Mouse (Mus musculus): ENCODE results near the gene Hbb-bt. TPM values are rescaled to one million over a fixed set of nuclear protein-coding genes. Genes with fewer than 3 reads are reported as not detected.
"Not testable (repeated sequence)": the region's sequence is repeated elsewhere in the genome, so short reads cannot be mapped to it uniquely, and the experiment has no call there.

Gene Hbb-bt
- polyA plus RNA-seq, 1 experiment from 2014 or later: 137 TPM

DNA sequence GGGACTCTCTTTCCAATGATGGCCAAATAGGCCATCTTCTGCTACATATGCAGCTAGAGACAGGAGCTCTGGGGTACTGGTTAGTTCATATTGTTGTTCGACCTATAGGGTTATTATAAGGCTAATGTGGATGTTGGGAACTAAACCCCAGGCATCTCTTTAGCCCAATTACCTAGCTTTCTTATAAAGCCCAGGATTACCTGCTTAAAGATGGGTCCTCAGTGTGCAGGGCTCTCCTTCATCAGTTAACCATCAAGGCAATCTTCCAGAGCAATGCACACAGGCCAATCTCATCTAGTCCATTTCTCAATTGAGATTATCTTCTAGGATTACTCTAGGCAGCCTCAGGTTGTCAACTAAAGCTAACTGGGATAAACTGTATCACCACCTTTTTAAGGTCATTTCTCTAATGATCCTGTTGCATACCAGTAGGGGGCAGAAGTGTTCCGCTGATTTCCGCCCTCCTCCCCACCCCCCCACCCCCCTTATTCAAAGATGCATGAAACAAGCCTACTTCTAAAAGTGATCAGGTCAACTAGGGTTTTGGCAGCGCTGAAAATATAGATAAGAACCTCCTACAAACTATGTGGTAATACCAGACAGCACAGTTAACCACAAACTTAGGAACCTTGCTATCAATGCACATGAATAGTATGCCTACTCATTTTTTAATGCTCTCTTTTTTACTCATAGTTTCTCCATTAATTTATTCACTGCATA is 21.0 kb downstream of the Hbb-bt start:
- TF ChIP-seq CTCF (IDR thresholded peaks at IDR 0.05; ENCODE audit: low read depth): no peak
- no peak for TF ChIP-seq EP300 (optimal IDR thresholded peaks at IDR 0.05)
- no peaks in the 10 kb centered on the region for H3K27me3 ChIP-seq (ENCODE audit: control insufficient read depth, insufficient read depth, low read length)
- no peak overlapping the region for H3K4me2 ChIP-seq (replicated peaks; ENCODE audit: low read depth)
- H3K36me3 ChIP-seq (ENCODE audit: control insufficient read depth, insufficient read depth, low read length): no peaks in the 10 kb centered on the region
- DNase-seq (ENCODE audit: low spot score) (no peak), ATAC-seq (ENCODE audit: low FRiP score, low TSS enrichment) (no peak)
- no peak overlapping the region for H3K27ac ChIP-seq (replicated peaks)
- no peak overlapping the region for H3K9ac ChIP-seq (ENCODE audit: low read length)
- H3K9me3 ChIP-seq (ENCODE audit: control insufficient read depth, low read length): no peaks in the 10 kb centered on the region
- 19% methylated on average over 4 of the region's 4 CpGs for WGBS
- no peaks in the 10 kb centered on the region for H3K4me1 ChIP-seq (replicated peaks; ENCODE audit: control insufficient read depth, insufficient read depth)
- no peak overlapping the region for H3K4me3 ChIP-seq (ENCODE audit: low read depth, low read length)

DNA sequence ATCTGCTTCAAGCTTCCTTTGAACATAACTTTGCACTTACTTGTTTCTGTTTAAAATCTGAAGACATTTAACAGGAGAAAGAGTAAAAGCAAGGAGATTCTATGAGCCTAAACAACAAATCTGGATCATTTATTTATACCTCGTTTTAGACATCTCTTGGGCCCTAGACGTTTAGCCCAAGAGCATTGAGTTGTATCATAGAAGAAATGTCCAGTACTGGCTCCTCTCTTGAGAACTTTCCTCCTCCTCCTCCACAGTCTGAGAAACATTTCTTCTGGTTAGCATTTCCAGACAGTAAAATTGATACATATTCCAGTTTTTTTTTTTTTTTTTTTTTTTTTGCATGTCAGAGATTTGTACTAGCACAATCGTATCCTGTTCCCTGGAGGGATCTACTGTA is 22.1 kb downstream of the Hbb-bt start, which contains the start of gene Olfr67:
Gene Olfr67, minus strand, starts transcription at position 101 of the 400 bp plus-strand sequence.
- Histone ChIP-seq H3K4me1 (replicated peaks; ENCODE audit: control insufficient read depth, insufficient read depth) (no peaks in the 10 kb centered on the region), H3K4me2 (replicated peaks; ENCODE audit: low read depth) (no peak within 1 kb of the TSS), H3K36me3 (ENCODE audit: control insufficient read depth, insufficient read depth, low read length) (no peaks in the 10 kb centered on the region), H3K9ac (ENCODE audit: low read length) (no peak within 1 kb of the TSS), H3K27ac (replicated peaks) (no peak within 1 kb of the TSS), H3K4me3 (ENCODE audit: low read depth, low read length) (no peak within 1 kb of the TSS), H3K27me3 (ENCODE audit: control insufficient read depth, insufficient read depth, low read length) (no peaks in the 10 kb centered on the region), H3K9me3 (ENCODE audit: control insufficient read depth, low read length) (no peaks in the 10 kb centered on the region)
- WGBS: 63% methylated on average over 3 of the region's 3 CpGs
- ATAC-seq (ENCODE audit: low FRiP score, low TSS enrichment) (no peak), DNase-seq (ENCODE audit: low spot score) (no peak)
- no peak for TF ChIP-seq CTCF (IDR thresholded peaks at IDR 0.05; ENCODE audit: low read depth)
- no peak for TF ChIP-seq EP300 (optimal IDR thresholded peaks at IDR 0.05)

DNA sequence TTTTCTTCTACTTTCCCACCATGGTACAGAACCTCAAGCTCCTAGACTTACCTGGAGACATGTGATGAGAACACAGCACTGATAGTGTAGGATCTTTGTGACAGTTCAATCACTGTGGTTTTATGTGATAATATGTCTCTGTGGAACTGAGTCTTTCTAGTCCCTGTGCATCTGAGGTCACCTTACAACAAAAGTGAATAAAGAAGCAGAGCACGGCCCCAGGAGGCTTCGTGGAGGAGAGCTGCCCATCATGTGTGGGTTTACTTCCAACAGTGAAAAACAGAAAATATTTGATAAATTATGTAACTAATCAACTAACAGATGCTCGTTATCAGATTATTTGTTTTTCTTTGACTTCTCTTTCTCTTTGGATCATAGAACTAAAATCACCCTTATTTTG is 34.2 kb downstream of the Hbb-bt start, which contains the start of gene Olfr68:
Gene Olfr68, minus strand, starts transcription at position 101 of the 400 bp plus-strand sequence.
- H3K9me3 ChIP-seq (ENCODE audit: control insufficient read depth, low read length): no peaks in the 10 kb centered on the region
- ATAC-seq (ENCODE audit: low FRiP score, low TSS enrichment) (no peak), DNase-seq (ENCODE audit: low spot score) (no peak)
- no peak within 1 kb of the TSS for H3K4me3 ChIP-seq (ENCODE audit: low read depth, low read length)
- TF ChIP-seq CTCF (IDR thresholded peaks at IDR 0.05; ENCODE audit: low read depth) (no peak), EP300 (optimal IDR thresholded peaks at IDR 0.05) (no peak)
- no peak within 1 kb of the TSS for H3K27ac ChIP-seq (replicated peaks)
- no peaks in the 10 kb centered on the region for H3K27me3 ChIP-seq (ENCODE audit: control insufficient read depth, insufficient read depth, low read length)
- 68% methylated on average over 3 of the region's 3 CpGs for WGBS
- no peak within 1 kb of the TSS for H3K4me2 ChIP-seq (replicated peaks; ENCODE audit: low read depth)
- no peaks in the 10 kb centered on the region for H3K36me3 ChIP-seq (ENCODE audit: control insufficient read depth, insufficient read depth, low read length)
- no peak within 1 kb of the TSS for H3K9ac ChIP-seq (ENCODE audit: low read length)
- H3K4me1 ChIP-seq (replicated peaks; ENCODE audit: control insufficient read depth, insufficient read depth): no peaks in the 10 kb centered on the region

DNA sequence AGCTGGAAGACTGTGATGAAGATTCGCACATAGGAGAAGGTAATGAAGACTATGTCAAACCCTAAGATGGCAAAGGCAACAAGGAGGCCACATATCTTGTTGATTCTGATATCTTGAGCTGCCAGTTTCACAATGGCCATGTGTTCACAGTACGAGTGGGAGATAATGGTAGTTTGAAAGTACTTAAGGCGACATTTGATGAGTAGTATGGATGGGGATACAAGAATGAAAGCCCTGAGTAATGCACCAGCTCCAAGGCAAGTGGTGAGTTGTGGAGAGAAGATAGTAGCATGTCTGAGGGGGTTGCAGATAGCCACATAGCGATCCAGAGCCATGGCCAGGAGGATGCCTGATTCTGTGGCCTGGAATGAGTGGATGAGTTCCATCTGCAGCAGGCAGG is 36.1 kb downstream of the Hbb-bt start:
- H3K9ac ChIP-seq (ENCODE audit: low read length); H3K4me1 ChIP-seq (replicated peaks; ENCODE audit: control insufficient read depth, insufficient read depth); ATAC-seq (ENCODE audit: low FRiP score, low TSS enrichment); H3K4me3 ChIP-seq (ENCODE audit: low read depth, low read length); H3K27ac ChIP-seq (replicated peaks); H3K4me2 ChIP-seq (replicated peaks; ENCODE audit: low read depth); DNase-seq (ENCODE audit: low spot score); H3K27me3 ChIP-seq (ENCODE audit: control insufficient read depth, insufficient read depth, low read length); H3K9me3 ChIP-seq (ENCODE audit: control insufficient read depth, low read length); H3K36me3 ChIP-seq (ENCODE audit: control insufficient read depth, insufficient read depth, low read length): not testable (repeated sequence)
- 70% methylated on average over 3 of the region's 4 CpGs for WGBS

DNA sequence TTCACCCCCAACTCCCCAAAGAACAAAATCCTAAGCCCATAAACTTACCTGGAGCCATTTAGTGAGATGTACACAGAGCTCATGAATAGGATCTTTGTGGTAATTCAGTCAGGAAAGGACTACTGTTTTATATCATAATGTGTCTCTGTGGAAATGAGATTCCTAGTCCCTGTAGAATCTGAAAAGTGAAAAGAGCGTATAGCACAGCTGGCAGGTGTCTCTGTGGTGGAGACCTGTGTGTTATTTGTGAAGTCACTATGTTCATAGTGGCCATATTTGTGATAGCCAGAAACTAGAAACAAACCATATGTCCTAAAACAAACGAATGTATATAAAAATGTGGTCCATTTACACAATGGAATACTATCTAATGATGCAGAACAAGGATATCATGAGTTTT is 42.3 kb downstream of the Hbb-bt start, which contains the start of gene Olfr69:
Gene Olfr69, minus strand, starts transcription at position 101 of the 400 bp plus-strand sequence.
- Histone ChIP-seq H3K27me3 (ENCODE audit: control insufficient read depth, insufficient read depth, low read length) (no peaks in the 10 kb centered on the region), H3K4me2 (replicated peaks; ENCODE audit: low read depth) (no peak within 1 kb of the TSS), H3K4me3 (ENCODE audit: low read depth, low read length) (no peak within 1 kb of the TSS), H3K9me3 (ENCODE audit: control insufficient read depth, low read length) (no peaks in the 10 kb centered on the region), H3K4me1 (replicated peaks; ENCODE audit: control insufficient read depth, insufficient read depth) (no peaks in the 10 kb centered on the region), H3K27ac (replicated peaks) (no peak within 1 kb of the TSS), H3K9ac (ENCODE audit: low read length) (no peak within 1 kb of the TSS), H3K36me3 (ENCODE audit: control insufficient read depth, insufficient read depth, low read length) (no peaks in the 10 kb centered on the region)
- TF ChIP-seq CTCF (IDR thresholded peaks at IDR 0.05; ENCODE audit: low read depth) (no peak), EP300 (optimal IDR thresholded peaks at IDR 0.05) (no peak)
- no peak for ATAC-seq (ENCODE audit: low FRiP score, low TSS enrichment)
- WGBS: 56% methylated on average over 2 of the region's 2 CpGs
- DNase-seq (ENCODE audit: low spot score): no peak

DNA sequence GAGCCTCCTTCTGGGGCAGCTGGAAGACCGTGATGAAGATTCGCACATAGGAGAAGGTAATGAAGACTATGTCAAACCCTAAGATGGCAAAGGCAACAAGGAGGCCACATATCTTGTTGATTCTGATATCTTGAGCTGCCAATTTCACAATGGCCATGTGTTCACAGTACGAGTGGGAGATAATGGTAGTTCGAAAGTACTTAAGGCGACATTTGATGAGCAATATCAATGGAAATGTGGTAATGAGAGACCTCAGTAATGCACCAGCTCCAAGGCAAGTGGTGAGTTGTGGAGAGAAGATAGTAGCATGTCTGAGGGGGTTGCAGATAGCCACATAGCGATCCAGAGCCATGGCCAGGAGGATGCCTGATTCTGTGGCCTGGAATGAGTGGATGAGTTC is 46.1 kb downstream of the Hbb-bt start:
- not testable (repeated sequence) for H3K27me3 ChIP-seq (ENCODE audit: control insufficient read depth, insufficient read depth, low read length); H3K9me3 ChIP-seq (ENCODE audit: control insufficient read depth, low read length); H3K36me3 ChIP-seq (ENCODE audit: control insufficient read depth, insufficient read depth, low read length); H3K4me1 ChIP-seq (replicated peaks; ENCODE audit: control insufficient read depth, insufficient read depth); H3K27ac ChIP-seq (replicated peaks); H3K4me2 ChIP-seq (replicated peaks; ENCODE audit: low read depth); H3K4me3 ChIP-seq (ENCODE audit: low read depth, low read length); H3K9ac ChIP-seq (ENCODE audit: low read length); DNase-seq (ENCODE audit: low spot score); ATAC-seq (ENCODE audit: low FRiP score, low TSS enrichment)
- 85% methylated on average over 5 of the region's 6 CpGs for WGBS

Other genes with a start within 250 kb of the Hbb-bt start
- gene Olfr616, start 244.9 kb downstream of the Hbb-bt start, polyA plus RNA-seq (2015; fragmentation: Nextera tagmentation; extraction: Ambion mirVana): not detected in 2 replicates
- gene Olfr617, start 240.9 kb downstream of the Hbb-bt start, polyA plus RNA-seq (2015; fragmentation: Nextera tagmentation; extraction: Ambion mirVana): not detected in 2 replicates
- 0.10 and 0.22 TPM in 2 replicates for gene Olfr618, start 223.9 kb downstream of the Hbb-bt start, polyA plus RNA-seq (2015; fragmentation: Nextera tagmentation; extraction: Ambion mirVana)
- not detected in 2 replicates for gene Olfr619, start 213.4 kb downstream of the Hbb-bt start, polyA plus RNA-seq (2015; fragmentation: Nextera tagmentation; extraction: Ambion mirVana)
- gene Olfr620, start 201.5 kb downstream of the Hbb-bt start, polyA plus RNA-seq (2015; fragmentation: Nextera tagmentation; extraction: Ambion mirVana): 0.10 TPM in 1 of 2 replicates, not detected in the other
- not detected in 2 replicates for gene Olfr622, start 171.3 kb downstream of the Hbb-bt start, polyA plus RNA-seq (2015; fragmentation: Nextera tagmentation; extraction: Ambion mirVana)
- gene Olfr623, start 150.3 kb downstream of the Hbb-bt start, polyA plus RNA-seq (2015; fragmentation: Nextera tagmentation; extraction: Ambion mirVana): not detected in 2 replicates
- 0.02 TPM in 1 of 2 replicates, not detected in the other for gene Olfr624, start 142.8 kb downstream of the Hbb-bt start, polyA plus RNA-seq (2015; fragmentation: Nextera tagmentation; extraction: Ambion mirVana)
- not detected in 2 replicates for gene Olfr625-ps1, start 131.3 kb downstream of the Hbb-bt start, polyA plus RNA-seq (2015; fragmentation: Nextera tagmentation; extraction: Ambion mirVana)
- gene Olfr243, start 99.3 kb downstream of the Hbb-bt start, polyA plus RNA-seq (2015; fragmentation: Nextera tagmentation; extraction: Ambion mirVana): not detected in 2 replicates
- not detected in 2 replicates for gene Olfr628, start 83.6 kb downstream of the Hbb-bt start, polyA plus RNA-seq (2015; fragmentation: Nextera tagmentation; extraction: Ambion mirVana)
- gene Olfr629, start 69.1 kb downstream of the Hbb-bt start, polyA plus RNA-seq (2015; fragmentation: Nextera tagmentation; extraction: Ambion mirVana): not detected in 2 replicates
- not detected in 2 replicates for gene Olfr630, start 56.7 kb downstream of the Hbb-bt start, polyA plus RNA-seq (2015; fragmentation: Nextera tagmentation; extraction: Ambion mirVana)
- gene Olfr69, start 42.4 kb downstream of the Hbb-bt start, polyA plus RNA-seq (2015; fragmentation: Nextera tagmentation; extraction: Ambion mirVana): not detected in 2 replicates
- 0.02 TPM in 1 of 2 replicates, not detected in the other for gene Olfr68, start 34.3 kb downstream of the Hbb-bt start, polyA plus RNA-seq (2015; fragmentation: Nextera tagmentation; extraction: Ambion mirVana)
- gene Olfr67, start 22.2 kb downstream of the Hbb-bt start, polyA plus RNA-seq (2015; fragmentation: Nextera tagmentation; extraction: Ambion mirVana): not detected in 2 replicates
- 597 and 747 TPM in 2 replicates for gene Hbb-bs, start 14.1 kb upstream of the Hbb-bt start, polyA plus RNA-seq (2015; fragmentation: Nextera tagmentation; extraction: Ambion mirVana)
- gene Hbb-bh2, start 26.5 kb upstream of the Hbb-bt start, polyA plus RNA-seq (2015; fragmentation: Nextera tagmentation; extraction: Ambion mirVana): not detected in 2 replicates
- not detected in 2 replicates for gene Hbb-bh1, start 29.2 kb upstream of the Hbb-bt start, polyA plus RNA-seq (2015; fragmentation: Nextera tagmentation; extraction: Ambion mirVana)
- gene Hbb-y, start 39.2 kb upstream of the Hbb-bt start, polyA plus RNA-seq (2015; fragmentation: Nextera tagmentation; extraction: Ambion mirVana): not detected in 2 replicates
- gene Olfr66, start 72.3 kb upstream of the Hbb-bt start, polyA plus RNA-seq (2015; fragmentation: Nextera tagmentation; extraction: Ambion mirVana): not detected in 2 replicates
- not detected in 2 replicates for gene Olfr64, start 80.5 kb upstream of the Hbb-bt start, polyA plus RNA-seq (2015; fragmentation: Nextera tagmentation; extraction: Ambion mirVana)
- not detected in 2 replicates for gene Olfr65, start 89.5 kb upstream of the Hbb-bt start, polyA plus RNA-seq (2015; fragmentation: Nextera tagmentation; extraction: Ambion mirVana)
- gene Olfr631, start 114.8 kb upstream of the Hbb-bt start, polyA plus RNA-seq (2015; fragmentation: Nextera tagmentation; extraction: Ambion mirVana): not detected in 2 replicates
- not detected in 2 replicates for gene Olfr632, start 120.4 kb upstream of the Hbb-bt start, polyA plus RNA-seq (2015; fragmentation: Nextera tagmentation; extraction: Ambion mirVana)
- not detected in 2 replicates for gene Olfr633, start 130.4 kb upstream of the Hbb-bt start, polyA plus RNA-seq (2015; fragmentation: Nextera tagmentation; extraction: Ambion mirVana)
- 0.01 TPM in 1 of 2 replicates, not detected in the other for gene Olfr635, start 157.2 kb upstream of the Hbb-bt start, polyA plus RNA-seq (2015; fragmentation: Nextera tagmentation; extraction: Ambion mirVana)
- gene Olfr638, start 184.8 kb upstream of the Hbb-bt start, polyA plus RNA-seq (2015; fragmentation: Nextera tagmentation; extraction: Ambion mirVana): not detected in 2 replicates
- gene Olfr639, start 203.3 kb upstream of the Hbb-bt start, polyA plus RNA-seq (2015; fragmentation: Nextera tagmentation; extraction: Ambion mirVana): 0.01 TPM in 1 of 2 replicates, not detected in the other
- gene Olfr640, start 211.6 kb upstream of the Hbb-bt start, polyA plus RNA-seq (2015; fragmentation: Nextera tagmentation; extraction: Ambion mirVana): 0.04 TPM in 1 of 2 replicates, not detected in the other
- gene Olfr641, start 221.4 kb upstream of the Hbb-bt start, polyA plus RNA-seq (2015; fragmentation: Nextera tagmentation; extraction: Ambion mirVana): not detected in 2 replicates
- not detected in 2 replicates for gene Olfr642, start 238.7 kb upstream of the Hbb-bt start, polyA plus RNA-seq (2015; fragmentation: Nextera tagmentation; extraction: Ambion mirVana)
- not detected in 2 replicates for gene 4930516K23Rik, start 247.4 kb upstream of the Hbb-bt start, polyA plus RNA-seq (2015; fragmentation: Nextera tagmentation; extraction: Ambion mirVana)